Mouse (Mus musculus): ENCODE data around the gene Ifit3.

GRCm38 (mm10) chr19:34539422-34539821, 43.9 kb upstream of the Ifit3 start:
- TF ChIP-seq CTCF (IDR thresholded peaks at IDR 0.05; ENCODE audit: control insufficient read depth, insufficient read depth, insufficient read length) (no peak), USF1 (IDR thresholded peaks at IDR 0.05; ENCODE audit: low read depth) (no peak), MYOD1 (IDR thresholded peaks at IDR 0.05; ENCODE audit: control insufficient read depth, insufficient read length, low read depth) (no peak), MAX (IDR thresholded peaks at IDR 0.05) (no peak)

All from C2C12 (cell line).